Mouse (Mus musculus): ENCODE results near the gene Rfng.
"Not testable (repeated sequence)": the region's sequence is repeated elsewhere in the genome, so short reads cannot be mapped to it uniquely, and the experiment has no call there.

Rfng gene

GRCm38 (mm10) chr11:120784064-120784791 is at the start of gene Rfng, which contains the start of gene Gps1:
Gene Rfng (minus strand): TSS chr11:120784207.
Gene Gps1 (plus strand): TSS chr11:120784272.
- peak; percentile 90 for DNase-seq (ENCODE audit: extremely low spot score, low spot score)

GRCm38 (mm10) chr11:120832962-120833361 is 49.0 kb upstream of the Rfng start:
- DNase-seq (ENCODE audit: extremely low spot score, low spot score), result not testable (repeated sequence)

- no peak for DNase-seq (ENCODE audit: extremely low spot score, low spot score)
These were observed 47.8 kb upstream of the Rfng start for GRCm38 (mm10) chr11:120831659-120832440.

- no peak for DNase-seq (ENCODE audit: extremely low spot score, low spot score)
These were observed 46.7 kb upstream of the Rfng start for GRCm38 (mm10) chr11:120830686-120831085.

GRCm38 (mm10) chr11:120829757-120830532 is 45.9 kb upstream of the Rfng start:
- DNase-seq (ENCODE audit: extremely low spot score, low spot score), result no peak

GRCm38 (mm10) chr11:120828416-120828815 is 44.4 kb upstream of the Rfng start:
- DNase-seq (ENCODE audit: extremely low spot score, low spot score), result no peak

- DNase-seq (ENCODE audit: extremely low spot score, low spot score), result no peak
These were observed 42.3 kb upstream of the Rfng start for GRCm38 (mm10) chr11:120826016-120826953.

- no peak for DNase-seq (ENCODE audit: extremely low spot score, low spot score)
These were observed 41.4 kb upstream of the Rfng start for GRCm38 (mm10) chr11:120825289-120825863.

GRCm38 (mm10) chr11:120824787-120825288 is 40.8 kb upstream of the Rfng start:
- DNase-seq (ENCODE audit: extremely low spot score, low spot score), result no peak

GRCm38 (mm10) chr11:120823956-120824786 is 40.2 kb upstream of the Rfng start, which contains the start of gene Fasn:
Gene Fasn (minus strand): TSS chr11:120824547.
- peak; percentile 99 for DNase-seq (ENCODE audit: extremely low spot score, low spot score)

- no peak for DNase-seq (ENCODE audit: extremely low spot score, low spot score)
These were observed 39.5 kb upstream of the Rfng start for GRCm38 (mm10) chr11:120823551-120823947.

- DNase-seq (ENCODE audit: extremely low spot score, low spot score), result no peak
These were observed 39.0 kb upstream of the Rfng start for GRCm38 (mm10) chr11:120822831-120823550.

GRCm38 (mm10) chr11:120822321-120822720 is 38.3 kb upstream of the Rfng start:
- DNase-seq (ENCODE audit: extremely low spot score, low spot score), result no peak

- no peak for DNase-seq (ENCODE audit: extremely low spot score, low spot score)
These were observed 37.3 kb upstream of the Rfng start for GRCm38 (mm10) chr11:120821076-120821922.

GRCm38 (mm10) chr11:120820546-120820945 is 36.5 kb upstream of the Rfng start:
- no peak for DNase-seq (ENCODE audit: extremely low spot score, low spot score)

GRCm38 (mm10) chr11:120819556-120819955 is 35.5 kb upstream of the Rfng start:
- no peak for DNase-seq (ENCODE audit: extremely low spot score, low spot score)

GRCm38 (mm10) chr11:120818251-120818650 is 34.2 kb upstream of the Rfng start:
- no peak for DNase-seq (ENCODE audit: extremely low spot score, low spot score)

- no peak for DNase-seq (ENCODE audit: extremely low spot score, low spot score)
These were observed 33.4 kb upstream of the Rfng start for GRCm38 (mm10) chr11:120817358-120817757.

Data from neural tube, embryonic 10.5 days (tissue).